Mouse (Mus musculus) CH12.LX (cell line): ENCODE measurements at regions not wholly inside any gene's neighbourhood (a gene's known extent, or its start where the extent isn't known, plus 50 kb on each side); places are given as distances from the start of the nearest gene placed in this dataset.

Experiments
- DNase-seq: peaks from one replicate; pipeline ENCODE4 v3.0.0-alpha.2; 2013; ENCODE audit errors: extremely low read depth
- H3K27ac ChIP-seq: 2 replicates; pipeline ENCODE4 v1.5.1; 2012; ENCODE audit warnings: low read depth, mild to moderate bottlenecking, control low read depth, moderate library complexity; ENCODE audit not compliant: insufficient read depth
- H3K27me3 ChIP-seq: replicated peaks from 2 replicates; pipeline ENCODE3; 2012; ENCODE audit warnings: inconsistent platforms
- H3K36me3 ChIP-seq, 2 experiments: replicated peaks in 1 of 2; 2 replicates each; pipeline versions ENCODE3 to v1.6.1; 2012; ENCODE audit warnings: inconsistent platforms in 1 of 2, low read length in 1 of 2, mild to moderate bottlenecking in 1 of 2, mixed read lengths in 1 of 2, moderate library complexity in 1 of 2; ENCODE audit not compliant: control insufficient read depth in 1 of 2, insufficient read depth in 1 of 2
- H3K4me1 ChIP-seq, 2 experiments: 2 replicates each; pipeline ENCODE4 v1.6.1; 2012; ENCODE audit warnings: inconsistent platforms in 1 of 2, moderate library complexity in 1 of 2; ENCODE audit not compliant: insufficient read depth in 2 of 2, control insufficient read depth in 1 of 2
- H3K4me2 ChIP-seq: 2 replicates; pipeline ENCODE4 v1.6.1; 2012; ENCODE audit warnings: low read depth, mild to moderate bottlenecking, control low read depth; ENCODE audit not compliant: poor library complexity, insufficient read depth, severe bottlenecking
- H3K4me3 ChIP-seq, 3 experiments: fragments of 150-350 bp in 1 of 3; sonication (generic) in 1 of 3; replicated peaks in 1 of 3; 2 replicates each; pipeline versions ENCODE3 to v1.5.1; 2011 to 2012; ENCODE audit warnings: low read depth in 2 of 3, low read length in 2 of 3, mild to moderate bottlenecking in 2 of 3, moderate library complexity in 2 of 3, control low read depth in 1 of 3, improper control_type of control experiment in 1 of 3, inconsistent platforms in 1 of 3, mixed read lengths in 1 of 3; ENCODE audit not compliant: poor library complexity in 1 of 3
- H3K79me2 ChIP-seq: replicated peaks from 2 replicates; pipeline ENCODE4 v1.6.1; 2012; ENCODE audit warnings: mild to moderate bottlenecking, moderate library complexity; ENCODE audit not compliant: control insufficient read depth, poor library complexity, insufficient read depth, severe bottlenecking; ENCODE audit errors: extremely low read depth
- H3K9ac ChIP-seq: 2 replicates; pipeline ENCODE4 v1.6.1; 2012; ENCODE audit warnings: low read depth, mild to moderate bottlenecking, control low read depth, moderate library complexity; ENCODE audit not compliant: insufficient read depth
- H3K9me3 ChIP-seq: replicated peaks from 2 replicates; pipeline ENCODE3; 2012; ENCODE audit warnings: low read length, inconsistent platforms, mixed read lengths
- BHLHE40 ChIP-seq: IDR thresholded peaks from 2 replicates; pipeline ENCODE4 v1.6.1; 2011; ENCODE audit warnings: mild to moderate bottlenecking, low read depth, low read length, improper control_type of control experiment
- CHD1 ChIP-seq: IDR thresholded peaks from 2 replicates; pipeline ENCODE4 v1.6.1; 2012; ENCODE audit warnings: low read depth, low read length, improper control_type of control experiment, inconsistent platforms
- CTCF ChIP-seq, 2 experiments: IDR thresholded peaks in 1 of 2; conservative IDR thresholded peaks in 1 of 2; 2 replicates each; pipeline ENCODE4 v1.5.1; 2011 to 2012; ENCODE audit warnings: low read depth in 2 of 2, low read length in 2 of 2, improper control_type of control experiment in 1 of 2, inconsistent platforms in 1 of 2, mild to moderate bottlenecking in 1 of 2, moderate library complexity in 1 of 2
- E2F4 ChIP-seq: IDR thresholded peaks from 2 replicates; pipeline ENCODE4 v1.6.1; 2011; ENCODE audit warnings: low read depth, low read length, improper control_type of control experiment; ENCODE audit not compliant: insufficient replicate concordance
- ELF1 ChIP-seq: IDR thresholded peaks from 2 replicates; pipeline ENCODE4 v1.6.1; 2014; ENCODE audit warnings: low read depth, mild to moderate bottlenecking, inconsistent platforms, low read length, improper control_type of control experiment
- ETS1 ChIP-seq: conservative IDR thresholded peaks from 2 replicates; pipeline ENCODE4 v1.6.1; 2012; ENCODE audit warnings: low read depth, mild to moderate bottlenecking, inconsistent platforms, low read length, improper control_type of control experiment, moderate library complexity
- GABPA ChIP-seq: IDR thresholded peaks from 2 replicates; pipeline ENCODE4 v1.6.1; 2012; ENCODE audit warnings: low read depth, low read length, improper control_type of control experiment, inconsistent platforms; ENCODE audit not compliant: insufficient replicate concordance
- HCFC1 ChIP-seq: IDR thresholded peaks from 2 replicates; pipeline ENCODE4 v1.6.1; 2012; ENCODE audit warnings: low read depth, mild to moderate bottlenecking, inconsistent platforms, low read length, improper control_type of control experiment
- JUN ChIP-seq: IDR thresholded peaks from 2 replicates; pipeline ENCODE4 v1.6.1; 2011; ENCODE audit warnings: low read depth, mild to moderate bottlenecking, low read length, improper control_type of control experiment, moderate library complexity; ENCODE audit not compliant: insufficient read depth
- JUND ChIP-seq: conservative IDR thresholded peaks from 2 replicates; pipeline ENCODE4 v1.6.1; 2011; ENCODE audit warnings: low read depth, low read length, improper control_type of control experiment
- MAFK ChIP-seq: IDR thresholded peaks from 2 replicates; pipeline ENCODE4 v1.6.1; 2011; ENCODE audit warnings: low read length, improper control_type of control experiment; ENCODE audit not compliant: insufficient replicate concordance
- MAX ChIP-seq: IDR thresholded peaks from 2 replicates; pipeline ENCODE4 v1.6.1; 2011; ENCODE audit warnings: low read length, improper control_type of control experiment
- MXI1 ChIP-seq: IDR thresholded peaks from 2 replicates; pipeline ENCODE4 v1.6.1; 2011; ENCODE audit warnings: mild to moderate bottlenecking, low read depth, low read length, improper control_type of control experiment
- MYC ChIP-seq: IDR thresholded peaks from 2 replicates; pipeline ENCODE4 v1.6.1; 2011; ENCODE audit warnings: low read depth, mild to moderate bottlenecking, improper control_type of control experiment, low read length
- NELFE ChIP-seq: IDR thresholded peaks from 2 replicates; pipeline ENCODE4 v1.6.1; 2011; ENCODE audit warnings: low read depth, low read length, improper control_type of control experiment
- NRF1 ChIP-seq: IDR thresholded peaks from 2 replicates; pipeline ENCODE4 v1.6.1; 2014; ENCODE audit warnings: low read depth, mild to moderate bottlenecking, inconsistent platforms, low read length, improper control_type of control experiment, moderate library complexity
- PAX5 ChIP-seq: IDR thresholded peaks from 2 replicates; pipeline ENCODE4 v1.6.1; 2012; ENCODE audit warnings: low read length, inconsistent platforms, mixed read lengths
- POLR2A ChIP-seq: IDR thresholded peaks from 2 replicates; pipeline ENCODE4 v1.6.1; 2011; ENCODE audit warnings: low read depth, mild to moderate bottlenecking, improper control_type of control experiment, low read length
- RAD21 ChIP-seq: IDR thresholded peaks from 2 replicates; pipeline ENCODE4 v1.6.1; 2011; ENCODE audit warnings: low read depth, mild to moderate bottlenecking, low read length, improper control_type of control experiment, moderate library complexity
- RCOR1 ChIP-seq: conservative IDR thresholded peaks from 2 replicates; pipeline ENCODE4 v1.6.1; 2012; ENCODE audit warnings: low read depth, mild to moderate bottlenecking, inconsistent platforms, low read length, improper control_type of control experiment
- SIN3A ChIP-seq: IDR thresholded peaks from 2 replicates; pipeline ENCODE4 v1.6.1; 2012; ENCODE audit warnings: low read length, improper control_type of control experiment, inconsistent platforms
- SMC3 ChIP-seq: IDR thresholded peaks from 2 replicates; pipeline ENCODE4 v1.6.1; 2011; ENCODE audit warnings: low read depth, low read length, improper control_type of control experiment
- TCF12 ChIP-seq: IDR thresholded peaks from 2 replicates; pipeline ENCODE4 v1.6.1; 2014; ENCODE audit warnings: low read depth, mild to moderate bottlenecking, inconsistent platforms, low read length, improper control_type of control experiment
- UBTF ChIP-seq: IDR thresholded peaks from 2 replicates; pipeline ENCODE4 v1.6.1; 2012; ENCODE audit warnings: low read depth, mild to moderate bottlenecking, inconsistent platforms, low read length, improper control_type of control experiment, moderate library complexity
- USF2 ChIP-seq: conservative IDR thresholded peaks from 2 replicates; pipeline ENCODE4 v1.6.1; 2011; ENCODE audit warnings: low read depth, low read length, improper control_type of control experiment
- ZMIZ1 ChIP-seq: IDR thresholded peaks from 2 replicates; pipeline ENCODE4 v1.6.1; 2012; ENCODE audit warnings: low read depth, mild to moderate bottlenecking, inconsistent platforms, low read length, improper control_type of control experiment
- dilution Hi-C: fragments of 300-500 bp; cut with MboI; formaldehyde crosslinking; loops from 2 replicates; pipeline ENCODE4 v1.14.3; 2020; ENCODE audit warnings: low sequenced_read_pairs; ENCODE audit not compliant: extremely low pct_unique_long_range_greater_than_20kb, extremely low pct_ligation_motif_present
- in situ Hi-C: fragments of 300-500 bp; cut with MboI; formaldehyde crosslinking; loops from 3 replicates; pipeline ENCODE4 v1.14.3; 2019; ENCODE audit warnings: low sequenced_read_pairs, low pct_ligation_motif_present, low pct_unique_long_range_greater_than_20kb, mixed read lengths

DNA sequence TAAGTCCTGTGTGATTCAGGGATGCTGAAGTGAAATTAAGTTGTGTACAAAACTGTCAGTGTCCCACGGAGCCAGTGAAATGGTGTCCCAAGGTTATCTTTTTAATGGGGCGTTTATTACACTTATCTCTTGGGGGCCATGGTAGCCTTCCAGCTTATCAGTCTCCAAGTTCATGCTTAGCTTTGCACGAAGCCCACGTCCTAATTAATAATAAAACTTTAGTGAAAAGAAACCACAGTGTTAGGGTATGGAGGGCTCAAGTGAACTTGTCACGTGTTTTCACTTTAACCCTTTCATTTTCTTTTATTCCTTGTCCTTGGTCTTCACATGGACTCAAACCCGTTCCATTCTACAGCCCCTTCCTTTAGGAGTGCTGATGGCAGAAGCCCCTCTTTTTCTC, 105.9 kb downstream of the Fam76b start:
- peaks cover 2% of the 10 kb centered on the region for H3K9me3 ChIP-seq
- H3K36me3 ChIP-seq, result no peaks in the 10 kb centered on the region
- dilution Hi-C loops, result no loop called here
- no peak overlapping the region for H3K9ac ChIP-seq
- DNase-seq, result no peak
- H3K27ac ChIP-seq, result no peak overlapping the region
- no peaks in the 10 kb centered on the region for H3K4me1 ChIP-seq
- in situ Hi-C loops, result no loop called here
- H3K4me2 ChIP-seq, result no peak overlapping the region
- H3K79me2 ChIP-seq, result no peaks in the 10 kb centered on the region
- H3K4me3 ChIP-seq, result no peak overlapping the region
- no peak for TF ChIP-seq NRF1
- no peak for TF ChIP-seq JUND
- no peak for TF ChIP-seq RCOR1
- no peak for TF ChIP-seq ZMIZ1
- no peak for TF ChIP-seq PAX5
- no peak for TF ChIP-seq CTCF (conservative IDR thresholded peaks at IDR 0.05 in 1 of 2, IDR thresholded peaks at IDR 0.05 in 1 of 2; ENCODE audit: low read depth in 2 of 2, low read length in 2 of 2)
- TF ChIP-seq TCF12, result no peak
- no peak for TF ChIP-seq NELFE
- no peak for TF ChIP-seq MYC
- TF ChIP-seq CHD1, result no peak
- TF ChIP-seq GABPA, result no peak
- no peak for TF ChIP-seq MAFK
- TF ChIP-seq ELF1, result no peak
- no peak for TF ChIP-seq SIN3A
- no peak for TF ChIP-seq USF2
- no peak for TF ChIP-seq JUN
- no peak for TF ChIP-seq HCFC1
- no peaks in the 10 kb centered on the region for H3K27me3 ChIP-seq

GRCm38 (mm10) chr9:13937301-13937700, 109.8 kb downstream of the Fam76b start:
- Histone ChIP-seq H3K79me2 (no peaks in the 10 kb centered on the region), H3K9me3 (no peaks in the 10 kb centered on the region), H3K27ac (no peak overlapping the region), H3K4me2 (no peak overlapping the region), H3K4me3 (no peak overlapping the region), H3K4me1 (no peaks in the 10 kb centered on the region), H3K9ac (no peak overlapping the region), H3K36me3 (no peaks in the 10 kb centered on the region), H3K27me3 (no peaks in the 10 kb centered on the region)
- no peak for DNase-seq
- TF ChIP-seq USF2 (no peak), BHLHE40 (no peak), POLR2A (no peak), E2F4 (no peak), NELFE (no peak), MAX (no peak), MXI1 (no peak), ETS1 (no peak), JUN (no peak), JUND (no peak), MAFK (no peak), RAD21 (no peak), CTCF (conservative IDR thresholded peaks at IDR 0.05 in 1 of 2, IDR thresholded peaks at IDR 0.05 in 1 of 2; ENCODE audit: low read depth in 2 of 2, low read length in 2 of 2) (no peak), SMC3 (no peak), UBTF (no peak)
- in situ Hi-C loops (no loop called here), dilution Hi-C loops (no loop called here)
